Mouse (Mus musculus) layer of hippocampus, adult 2 months (tissue): ENCODE data around the gene Vgll2. TPM values are rescaled to one million over a fixed set of nuclear protein-coding genes. Genes with fewer than 3 reads are reported as not detected.

ENCODE experiments used
- DNase-seq, 2 experiments: peaks; one replicate each; pipeline ENCODE4 v3.0.0; 2022; ENCODE audit warnings: low spot score in 2 of 2
- H3K27ac ChIP-seq: fragments of 200-600 bp; 2 replicates; pipeline ENCODE4 v1.8.1; 2022
- H3K4me3 ChIP-seq: fragments of 200-600 bp; 2 replicates; pipeline ENCODE4 v1.8.1; 2022; ENCODE audit warnings: mild to moderate bottlenecking
- CTCF ChIP-seq: fragments of 200-600 bp; conservative IDR thresholded peaks from 2 replicates; pipeline ENCODE4 v1.8.1; 2022; ENCODE audit warnings: antibody characterized with exemption, mild to moderate bottlenecking, moderate library complexity
- long read RNA-seq, 2 experiments: library from polyadenylated mRNA; stranded (forward); transcript quantifications; one replicate each; pipeline ENCODE4 v2.0.0; 2021; ENCODE audit warnings: borderline mapping rate in 2 of 2
- total RNA-seq, 2 experiments: library from RNA; stranded (reverse); gene quantifications; 2 replicates each; pipeline ENCODE4 v1.2.3; 2021

Gene Vgll2
- total RNA-seq: not detected
- long read RNA-seq, experiment 1: 0 reads
- long read RNA-seq, experiment 2: 0 reads

DNA sequence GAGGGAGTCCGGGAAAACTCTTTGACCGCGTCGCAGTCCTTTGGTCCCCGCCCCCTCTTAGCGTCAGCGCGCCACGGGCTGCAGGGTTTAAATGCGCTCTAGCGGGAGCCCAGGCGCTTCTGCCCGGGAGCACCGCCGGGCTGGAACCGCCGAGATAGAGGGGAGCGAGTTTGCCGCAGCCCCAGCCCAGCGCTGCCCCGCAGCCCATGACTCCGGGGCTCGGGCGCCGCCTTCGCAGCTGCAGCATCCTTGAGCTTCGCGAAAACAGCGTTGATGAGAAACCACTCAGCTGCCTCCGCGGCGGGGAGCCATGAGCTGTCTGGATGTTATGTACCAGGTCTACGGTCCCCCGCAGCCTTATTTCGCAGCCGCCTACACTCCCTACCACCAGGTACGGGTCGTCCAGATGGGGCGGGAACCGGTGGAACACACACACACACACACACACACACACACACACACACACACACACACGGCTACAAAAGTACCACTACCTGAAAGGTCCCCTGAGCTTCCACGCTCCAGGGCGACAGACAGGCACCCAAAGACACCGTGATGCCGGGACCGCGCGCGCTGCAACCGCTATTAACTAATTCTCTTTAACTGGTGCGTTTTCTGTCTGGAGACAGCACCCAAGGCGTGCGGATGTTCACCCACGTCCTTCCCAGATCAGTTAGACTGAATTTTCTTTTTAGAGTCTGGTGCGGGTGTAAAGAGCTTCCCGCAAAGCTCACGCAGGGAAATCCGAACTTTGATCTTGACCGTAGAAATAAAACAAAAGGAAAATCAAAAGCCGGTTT is at the start of gene Vgll2:
Gene Vgll2, plus strand, starts transcription at position 90 of the 800 bp plus-strand sequence.
- no peak for DNase-seq
- peak within 1 kb of the TSS; percentile 59 for H3K4me3 ChIP-seq

DNA sequence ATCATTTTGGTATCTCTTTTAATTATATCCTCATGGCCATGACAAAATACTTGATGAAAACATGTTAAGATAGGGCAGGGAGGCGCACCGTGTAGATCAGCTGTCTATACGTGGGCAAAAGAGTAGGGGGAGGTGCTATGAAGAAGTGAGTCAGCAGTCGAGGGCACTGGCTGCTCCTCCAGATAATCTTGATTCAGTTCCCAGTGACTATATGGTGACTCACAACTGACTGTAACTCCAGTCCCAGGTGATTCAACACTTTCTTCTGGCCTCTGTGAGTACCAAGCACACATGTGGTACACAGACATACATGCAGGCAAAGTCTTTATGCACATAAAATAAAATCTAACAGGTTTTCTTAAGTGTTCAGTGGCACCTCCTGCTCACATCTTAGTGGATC is 47.2 kb upstream of the Vgll2 start:
- no peak for TF ChIP-seq CTCF
- no peak overlapping the region for H3K27ac ChIP-seq
- no peak overlapping the region for H3K4me3 ChIP-seq
- no peak for DNase-seq

More for the DNA sequence above, at the start of gene Vgll2:
- no peak within 1 kb of the TSS for H3K27ac ChIP-seq
- no peak for TF ChIP-seq CTCF

DNA sequence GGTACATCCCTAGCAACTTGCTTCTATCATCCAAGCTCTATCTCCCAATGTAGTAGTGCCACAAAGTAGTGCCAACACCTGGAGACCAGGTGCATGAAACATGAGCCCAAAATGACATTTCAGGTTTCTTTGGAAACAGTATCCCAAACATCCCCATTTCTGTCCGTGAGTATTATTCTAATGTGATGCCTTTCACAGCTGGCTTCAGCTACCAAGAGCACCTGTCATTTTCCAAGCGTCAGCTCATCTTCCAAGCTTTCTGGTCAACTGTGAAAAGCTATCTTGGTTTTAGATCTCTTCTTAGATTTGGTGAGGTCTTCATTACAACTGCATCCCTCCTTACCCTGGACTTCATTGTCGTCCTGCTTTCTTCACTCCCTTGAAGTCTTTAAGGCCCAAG is 46.7 kb upstream of the Vgll2 start:
- TF ChIP-seq CTCF: no peak
- Histone ChIP-seq H3K27ac (no peak overlapping the region), H3K4me3 (no peak overlapping the region)
- no peak for DNase-seq

DNA sequence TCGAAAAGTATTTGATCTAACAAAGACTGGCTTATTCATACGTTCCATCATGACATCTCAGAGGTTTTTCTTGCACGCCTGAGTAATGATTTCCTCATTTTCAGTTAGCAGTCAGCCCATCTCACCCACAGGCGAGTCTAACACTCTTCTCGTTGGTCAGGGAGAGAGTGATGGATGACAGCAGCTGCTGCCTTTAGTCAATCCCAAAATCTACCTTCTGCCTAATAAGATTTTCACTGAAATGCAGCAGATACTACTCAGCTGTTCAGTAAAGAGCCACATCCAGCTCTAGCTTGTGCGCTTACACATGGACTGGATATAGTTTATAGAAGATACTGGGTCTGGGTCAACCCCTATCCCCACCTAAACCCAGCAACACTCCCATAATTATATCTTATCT is 40.7 kb upstream of the Vgll2 start:
- DNase-seq: no peak
- no peak overlapping the region for H3K4me3 ChIP-seq
- H3K27ac ChIP-seq: no peak overlapping the region
- no peak for TF ChIP-seq CTCF

DNA sequence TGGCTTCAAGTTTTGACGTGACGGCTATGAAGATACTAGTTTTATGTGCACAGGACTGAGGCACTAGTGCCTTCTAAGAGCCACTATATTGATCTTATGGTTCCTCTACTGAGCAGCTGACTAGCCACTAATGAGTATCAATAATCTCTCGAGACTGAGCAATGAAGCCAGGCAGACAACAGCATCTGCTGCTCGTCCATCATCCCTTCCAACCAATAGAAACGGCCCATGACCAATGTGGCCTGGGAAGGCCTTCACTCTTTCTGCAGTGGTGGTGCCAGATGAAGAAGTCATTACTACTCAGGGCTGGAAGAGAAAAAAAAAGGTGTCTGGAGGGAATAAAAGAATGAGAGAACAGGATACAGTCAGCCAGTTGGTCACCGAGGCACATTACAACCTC is 39.9 kb upstream of the Vgll2 start:
- no peak for TF ChIP-seq CTCF
- no peak overlapping the region for H3K27ac ChIP-seq
- no peak overlapping the region for H3K4me3 ChIP-seq
- no peak for DNase-seq

DNA sequence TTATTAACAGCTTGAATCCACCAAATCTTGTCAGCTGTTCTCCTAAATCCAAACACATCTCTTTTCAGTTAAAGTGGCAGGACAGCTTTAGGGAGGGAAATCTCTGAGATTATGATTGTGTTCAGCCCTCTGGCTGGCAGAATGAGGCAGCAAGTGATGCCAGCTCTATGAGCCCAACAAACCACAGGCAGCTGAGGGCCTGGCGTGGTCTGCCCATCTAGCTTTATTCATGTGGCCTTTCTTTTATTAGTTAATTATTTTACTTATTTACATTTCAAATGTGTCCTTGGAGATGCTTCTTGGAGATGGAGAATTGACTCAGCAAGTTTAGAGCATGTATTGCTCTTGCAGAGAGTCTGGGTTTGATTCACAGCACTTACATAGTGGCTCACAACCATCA is 3.8 kb upstream of the Vgll2 start:
- no peak for TF ChIP-seq CTCF
- Histone ChIP-seq H3K27ac (no peak overlapping the region), H3K4me3 (no peak overlapping the region)
- no peak for DNase-seq

DNA sequence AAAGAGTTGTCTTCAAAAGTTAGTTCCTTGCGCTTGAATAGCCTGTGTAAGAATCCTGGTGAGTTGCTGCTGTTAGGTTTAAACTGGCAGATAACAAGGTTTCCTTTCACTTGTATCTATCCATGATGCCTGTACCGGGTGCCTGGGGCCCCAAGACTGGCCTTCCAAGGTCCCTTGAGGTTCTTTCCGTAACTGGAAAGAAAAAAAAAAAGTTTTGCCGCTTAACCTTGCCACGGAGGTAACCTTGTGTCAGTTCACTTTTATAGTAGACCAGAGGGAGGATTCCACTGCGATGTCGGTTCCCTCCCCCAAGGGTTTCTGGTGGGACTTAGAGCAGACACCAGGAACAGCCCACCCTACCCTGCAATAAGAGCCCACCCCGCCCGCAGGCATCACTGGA is 1.1 kb upstream of the Vgll2 start:
- no peak for TF ChIP-seq CTCF
- DNase-seq: no peak
- Histone ChIP-seq H3K27ac (no peak overlapping the region), H3K4me3 (no peak overlapping the region)

DNA sequence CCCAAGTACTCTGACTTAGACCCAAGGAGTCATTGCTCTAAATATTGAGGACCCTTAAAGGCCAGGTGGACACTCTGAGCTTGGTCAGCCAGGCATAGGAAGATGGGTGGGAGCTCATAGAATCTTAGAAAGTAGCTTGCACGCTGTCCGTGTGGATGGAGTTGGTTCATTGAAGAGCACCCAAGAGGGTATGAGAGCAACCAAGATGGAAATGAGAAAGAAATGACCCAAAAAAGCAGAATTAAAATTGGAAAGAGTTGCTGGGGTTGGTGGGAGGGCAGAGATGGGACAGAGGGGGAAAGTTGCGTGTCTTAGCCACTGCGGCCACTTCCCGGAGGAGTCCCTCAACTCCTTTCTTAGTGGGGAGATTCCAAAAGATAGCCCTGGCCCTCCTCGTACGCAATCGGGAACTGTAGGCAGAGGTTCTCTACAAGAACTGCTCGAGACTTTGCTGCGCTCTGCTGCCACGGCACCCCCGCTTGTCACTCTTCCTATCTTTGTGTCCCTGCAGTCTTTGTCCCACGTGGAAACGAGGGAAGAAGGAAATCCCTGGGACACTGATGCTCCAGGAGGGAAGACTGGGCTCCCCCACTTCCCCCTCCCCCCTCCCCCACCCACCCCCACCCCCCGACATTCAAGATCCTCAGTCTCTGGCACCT is 437 bp upstream of the Vgll2 start:
- no peak for TF ChIP-seq CTCF
- DNase-seq: no peak
- H3K4me3 ChIP-seq: no peak overlapping the region; the same call in 1 of the 2 replicates
- no peak overlapping the region for H3K27ac ChIP-seq

DNA sequence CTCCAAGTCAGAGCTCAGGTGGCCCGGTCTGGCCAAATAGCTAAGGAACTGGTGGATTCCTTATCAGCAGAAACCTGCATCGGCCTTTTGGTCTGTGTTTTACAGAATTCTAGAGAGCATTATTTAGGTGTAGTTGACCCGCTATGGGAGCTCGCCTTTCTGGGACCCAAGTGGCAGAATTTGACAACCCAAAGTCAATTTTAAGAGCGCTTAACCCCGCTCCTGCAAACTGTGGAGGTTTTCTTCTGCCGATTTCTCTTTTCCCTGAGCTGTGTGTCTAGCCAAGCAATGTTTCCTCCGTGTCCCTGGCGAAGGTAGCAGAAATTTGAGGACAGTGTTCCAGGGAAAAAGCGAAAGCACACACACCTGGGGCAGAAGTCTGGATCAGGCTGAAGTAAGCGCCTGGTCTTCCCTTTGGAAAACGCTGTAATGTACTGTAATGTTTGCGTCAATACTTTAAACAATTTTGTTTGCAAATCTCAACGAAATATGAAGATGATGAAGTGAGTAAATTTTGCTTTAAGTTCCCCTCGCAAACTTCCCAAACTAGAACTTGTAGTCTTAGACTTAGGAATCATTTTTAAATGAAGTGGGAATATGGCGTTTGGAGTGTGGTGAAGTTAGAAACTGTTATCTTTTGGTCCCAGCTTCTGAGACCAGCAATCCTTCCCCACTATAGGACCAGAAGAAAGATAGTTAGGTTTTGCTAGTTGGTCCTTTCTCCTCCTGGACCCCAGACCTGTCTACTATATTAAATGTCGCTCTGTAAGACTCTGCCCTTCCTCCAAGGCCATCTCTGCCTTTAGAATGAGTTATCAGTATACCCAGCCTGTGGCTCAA is 1.1 kb downstream of the Vgll2 start:
- TF ChIP-seq CTCF: no peak
- Histone ChIP-seq H3K4me3 (no peak overlapping the region; the same call in 1 of the 2 replicates), H3K27ac (no peak overlapping the region)
- no peak for DNase-seq

DNA sequence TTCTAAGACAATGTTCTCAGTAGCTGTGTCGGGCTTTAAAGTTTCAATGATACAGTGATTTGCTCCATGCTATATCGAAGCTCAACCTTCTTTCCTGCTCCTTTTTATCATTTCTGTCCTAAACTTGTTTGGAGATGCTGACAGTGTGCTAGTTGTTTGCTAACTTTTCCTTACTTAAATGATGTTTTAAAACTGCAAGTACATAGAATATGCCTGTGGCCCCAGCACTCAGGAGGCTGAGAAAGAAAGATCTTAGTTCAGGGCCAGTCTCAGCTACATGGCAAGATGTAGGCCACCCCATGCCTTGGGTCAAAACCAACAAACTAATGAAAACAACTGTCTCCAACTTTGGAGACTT is 1.7 kb downstream of the Vgll2 start:
- no peak for TF ChIP-seq CTCF
- Histone ChIP-seq H3K27ac (no peak overlapping the region), H3K4me3 (no peak overlapping the region)
- no peak for DNase-seq

DNA sequence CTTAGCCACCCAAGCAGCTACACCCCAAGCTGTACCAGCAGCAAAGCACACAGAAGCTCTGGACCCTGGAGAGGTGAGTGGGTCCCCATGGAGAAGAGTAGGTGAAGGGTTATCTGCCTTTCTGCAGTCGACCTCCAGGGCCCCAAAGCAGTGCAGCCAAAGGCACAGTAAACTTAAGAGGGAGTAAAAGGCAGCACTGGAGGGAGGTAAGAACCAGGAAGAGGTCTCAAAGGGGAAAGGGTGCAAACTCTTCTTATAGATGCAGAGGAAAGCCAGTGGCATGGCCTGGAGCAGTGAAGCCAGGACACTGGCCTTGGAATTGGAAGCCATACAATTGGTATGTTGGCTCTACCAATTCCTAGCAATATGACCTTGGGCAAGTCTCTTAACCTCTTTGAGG is 3.0 kb downstream of the Vgll2 start:
- Histone ChIP-seq H3K4me3 (no peak overlapping the region), H3K27ac (no peak overlapping the region)
- TF ChIP-seq CTCF: no peak
- no peak for DNase-seq

DNA sequence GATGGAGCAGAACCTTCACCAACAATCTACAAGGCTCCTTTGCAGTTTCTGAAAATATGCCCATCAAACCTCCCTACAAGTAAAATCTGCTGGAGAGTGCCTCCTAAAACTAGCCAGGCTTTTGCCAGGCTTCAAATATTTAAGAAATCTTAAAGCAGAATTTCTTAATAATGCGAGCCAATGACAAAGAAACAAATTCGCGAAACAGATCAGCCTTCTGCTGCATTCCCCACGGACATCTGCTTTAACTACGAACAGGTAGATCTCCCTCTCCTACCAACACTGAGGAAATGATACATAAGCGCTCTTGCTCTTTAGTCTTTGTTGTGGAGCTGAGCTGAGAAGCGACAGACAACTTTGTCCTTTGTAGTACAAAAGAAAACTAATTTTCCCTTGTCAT is 3.5 kb downstream of the Vgll2 start:
- TF ChIP-seq CTCF: no peak
- Histone ChIP-seq H3K4me3 (no peak overlapping the region), H3K27ac (no peak overlapping the region)
- no peak for DNase-seq

DNA sequence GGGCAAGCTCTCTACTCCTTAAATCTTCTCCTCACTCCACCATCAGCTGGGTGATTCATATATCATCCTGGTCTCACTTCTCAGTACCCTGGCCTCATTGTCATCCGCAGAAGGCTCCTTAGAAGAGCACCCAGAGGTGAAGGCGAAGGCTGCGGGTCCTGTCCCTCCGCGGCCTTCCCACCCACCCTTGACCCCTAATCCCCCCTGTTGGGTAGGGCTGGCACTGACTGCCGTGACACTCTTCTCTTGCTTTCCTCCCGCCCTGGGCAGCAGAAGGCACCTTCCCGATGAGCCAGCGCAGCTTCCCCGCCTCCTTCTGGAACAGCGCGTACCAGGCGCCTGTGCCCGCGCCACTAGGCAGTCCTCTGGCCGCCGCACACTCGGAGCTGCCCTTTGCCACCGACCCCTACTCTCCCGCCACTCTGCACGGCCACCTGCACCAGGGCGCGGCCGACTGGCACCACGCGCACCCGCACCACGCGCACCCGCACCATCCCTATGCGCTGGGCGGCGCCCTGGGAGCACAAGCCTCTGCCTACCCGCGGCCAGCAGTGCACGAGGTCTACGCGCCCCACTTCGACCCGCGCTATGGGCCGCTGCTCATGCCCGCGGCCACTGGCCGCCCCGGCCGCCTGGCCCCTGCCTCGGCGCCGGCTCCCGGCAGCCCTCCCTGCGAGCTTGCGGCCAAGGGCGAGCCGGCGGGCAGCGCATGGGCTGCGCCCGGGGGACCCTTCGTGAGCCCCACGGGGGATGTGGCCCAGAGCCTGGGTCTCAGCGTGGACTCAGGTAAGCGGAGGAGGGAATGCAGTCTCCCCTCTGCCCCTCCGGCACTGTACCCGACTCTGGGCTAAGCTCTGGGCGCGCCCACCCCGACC is 5.1 kb downstream of the Vgll2 start:
- peak overlapping the region; percentile 43 for H3K4me3 ChIP-seq
- DNase-seq: no peak
- TF ChIP-seq CTCF: no peak
- no peak overlapping the region for H3K27ac ChIP-seq
